21 mouse cellular contexts compared by ENCODE assay signal in genomic region chr7:113436312-113436711, GRCm38 (mm10). TPM values are rescaled to one million over a fixed set of nuclear protein-coding genes. Genes with fewer than 3 reads are reported as not detected.
DNase-seq lines count a peak whose midpoint lies in the region; ATAC-seq and TF ChIP-seq lines count a peak whose summit lies in the region.
"Had no signal": no experiment of that assay in that cellular context is flagged by ENCODE, and none has a peak within 500 bp of the region (broad histone marks: within the 10 kb centered on the region; RNA-seq: fewer than 3 reads in every experiment).

No protein-coding gene starts in this region.

- H3K27me3 ChIP-seq in midbrain, embryonic 10.5 days (ENCODE audit: low read depth, poor library complexity, severe bottlenecking): no peaks in the 10 kb centered on the region
- H3K27me3 ChIP-seq in forebrain, postnatal 0 days (ENCODE audit: insufficient read depth, low read length): no peaks in the 10 kb centered on the region
- H3K27me3 ChIP-seq: embryonic facial prominence, embryonic 12.5 days; hindbrain, embryonic 15.5 days; limb, embryonic 15.5 days; lung, embryonic 15.5 days; midbrain, embryonic 15.5 days had no signal

- intact Hi-C loops in gastrocnemius, postnatal 14 days (cut with DNase I; ENCODE audit: low total_unique reads): no loop called here

- no peak overlapping the region for H3K27ac ChIP-seq in midbrain, embryonic 10.5 days (replicated peaks)
- H3K27ac ChIP-seq in forebrain, postnatal 0 days (ENCODE audit: low read depth, low read length): no peak overlapping the region
- H3K27ac ChIP-seq: embryonic facial prominence, embryonic 12.5 days; hindbrain, embryonic 15.5 days; limb, embryonic 15.5 days; lung, embryonic 15.5 days; midbrain, embryonic 15.5 days had no signal

- H3K4me3 ChIP-seq in lung, adult 2 months (replicated peaks; ENCODE audit: extremely low read depth, low read depth, low read length): no peak overlapping the region
- H3K4me3 ChIP-seq in midbrain, embryonic 10.5 days: no peak overlapping the region
- H3K4me3 ChIP-seq in forebrain, postnatal 0 days (ENCODE audit: low read depth, low read length): no peak overlapping the region
- H3K4me3 ChIP-seq: embryonic facial prominence, embryonic 12.5 days; hindbrain, embryonic 15.5 days; limb, embryonic 15.5 days; lung, embryonic 15.5 days; midbrain, embryonic 15.5 days had no signal

- 0 out of 2 replicates have a peak, but pooled peaks have one; percentile 27 for ATAC-seq in monocyte, adult 5-6 weeks (replicated peaks; ENCODE audit: insufficient number of reproducible peaks, low FRiP score, low TSS enrichment, poor library complexity, severe bottlenecking)
- no peak for ATAC-seq in forebrain, postnatal 0 days
- ATAC-seq: midbrain, embryonic 15.5 days had no signal

- no peak overlapping the region for H3K4me2 ChIP-seq in forebrain, postnatal 0 days (ENCODE audit: low read depth)
- H3K4me2 ChIP-seq: embryonic facial prominence, embryonic 12.5 days; hindbrain, embryonic 15.5 days; limb, embryonic 15.5 days; lung, embryonic 15.5 days; midbrain, embryonic 15.5 days had no signal

- no peak for TF ChIP-seq CTCF in lung, adult 2 months (IDR thresholded peaks at IDR 0.05; ENCODE audit: insufficient read depth, low read length)
- TF ChIP-seq CTCF in forebrain, postnatal 0 days (IDR thresholded peaks at IDR 0.05; ENCODE audit: low read depth): no peak

- H3K36me3 ChIP-seq in midbrain, embryonic 10.5 days: no peaks in the 10 kb centered on the region
- H3K36me3 ChIP-seq in forebrain, postnatal 0 days (ENCODE audit: insufficient read depth): no peaks in the 10 kb centered on the region
- H3K36me3 ChIP-seq: embryonic facial prominence, embryonic 12.5 days; hindbrain, embryonic 15.5 days; limb, embryonic 15.5 days; lung, embryonic 15.5 days; midbrain, embryonic 15.5 days had no signal

- no peaks in the 10 kb centered on the region for H3K9me3 ChIP-seq in midbrain, embryonic 10.5 days (replicated peaks)
- no peaks in the 10 kb centered on the region for H3K9me3 ChIP-seq in forebrain, postnatal 0 days (ENCODE audit: low read length)
- H3K9me3 ChIP-seq: embryonic facial prominence, embryonic 12.5 days; hindbrain, embryonic 15.5 days; limb, embryonic 15.5 days; lung, embryonic 15.5 days; midbrain, embryonic 15.5 days had no signal

- no peak for TF ChIP-seq POLR2A in lung, adult 2 months (IDR thresholded peaks at IDR 0.05; ENCODE audit: borderline replicate concordance, extremely low read depth, low read depth, low read length)

- 55% methylated on average over 10 of the region's 10 CpGs for WGBS in lung, adult 2 months
- WGBS in midbrain, embryonic 10.5 days: 86% methylated on average over 10 of the region's 10 CpGs
- WGBS in forebrain, postnatal 0 days: 91% methylated on average over 10 of the region's 10 CpGs

- DNase-seq in 416B (ENCODE audit: low read depth): peak; percentile 89
- DNase-seq in Muller cell, postnatal 12 days (ENCODE audit: inconsistent ontology term): peak; percentile 28
- peak; percentile 51 for DNase-seq in lung, adult 2 months
- no peak for DNase-seq in midbrain, embryonic 10.5 days (ENCODE audit: low spot score)
- DNase-seq in gastrocnemius, postnatal 14 days: no peak
- DNase-seq in embryo, embryonic 9.5 days (ENCODE audit: extremely low spot score): no peak
- DNase-seq in forebrain, postnatal 0 days: no peak
- DNase-seq: cerebellum, adult 9-10 months; heart, adult 18-20 months; heart, postnatal 10 days; kidney, adult 8-10 months had no signal

- no peaks in the 10 kb centered on the region for H3K4me1 ChIP-seq in lung, adult 2 months (ENCODE audit: control insufficient read depth, insufficient read depth, low read length)
- H3K4me1 ChIP-seq in midbrain, embryonic 10.5 days: no peaks in the 10 kb centered on the region
- H3K4me1 ChIP-seq in forebrain, postnatal 0 days (ENCODE audit: insufficient read depth): no peaks in the 10 kb centered on the region
- H3K4me1 ChIP-seq: embryonic facial prominence, embryonic 12.5 days; hindbrain, embryonic 15.5 days; limb, embryonic 15.5 days; lung, embryonic 15.5 days; midbrain, embryonic 15.5 days had no signal

- H3K9ac ChIP-seq in forebrain, postnatal 0 days: no peak overlapping the region
- H3K9ac ChIP-seq: embryonic facial prominence, embryonic 12.5 days; hindbrain, embryonic 15.5 days; limb, embryonic 15.5 days; lung, embryonic 15.5 days; midbrain, embryonic 15.5 days had no signal

RNA-seq across cellular contexts. Expression of gene Pth, which starts 47.9 kb away (rescaled TPM):
- polyA plus RNA-seq in lung, adult 2 months (2012; rRNA removed): not detected in 2 replicates
- not detected in 3 replicates for total RNA-seq in monocyte, adult 5-6 weeks (2017)
- not detected in 2 replicates for polyA plus RNA-seq in midbrain, embryonic 10.5 days (2016; fragmentation: Nextera tagmentation; extraction: Ambion mirVana)
- total RNA-seq in gastrocnemius, postnatal 14 days (2021): not detected
- total RNA-seq in forebrain, postnatal 0 days (2014; rRNA removed): not detected in 2 replicates
- not detected in 2 replicates for polyA plus RNA-seq in forebrain, postnatal 0 days (2015; fragmentation: Nextera tagmentation; extraction: Ambion mirVana)
- total RNA-seq: heart, adult 18-20 months; heart, postnatal 10 days; layer of hippocampus, adult 18-20 months; left cerebral cortex, adult 18-20 months had no signal
- polyA plus RNA-seq: forebrain, embryonic 11.5 days; hindbrain, embryonic 15.5 days; limb, embryonic 15.5 days; midbrain, embryonic 15.5 days; neural tube, embryonic 14.5 days had no signal

Comparison
In these comparisons a context has a peak if more than half of its experiments do, and no peak if none do; other contexts are left out.
1. DNase-seq: peak in 416B (single experiment), Muller cell, postnatal 12 days (single experiment) and lung, adult 2 months (single experiment); none in midbrain, embryonic 10.5 days (single experiment), gastrocnemius, postnatal 14 days (single experiment), embryo, embryonic 9.5 days (single experiment) and forebrain, postnatal 0 days (single experiment).